ENCODE assay signal across 28 mouse cellular contexts in genomic region chr4:150516201-150516600, GRCm38 (mm10).
A peak's percentile ranks its signal among the peaks of the same experiment; 100 is the strongest.
DNase-seq lines count a peak whose midpoint lies in the region; ATAC-seq and TF ChIP-seq lines count a peak whose summit lies in the region.
"Had no signal": no experiment of that assay in that cellular context is flagged by ENCODE, and none has a peak within 500 bp of the region (broad histone marks: within the 10 kb centered on the region; RNA-seq: fewer than 3 reads in every experiment).

No protein-coding gene starts in this region.

- no peak overlapping the region for H3K4me2 ChIP-seq in heart, embryonic 11.5 days
- 0 out of 2 replicates have a peak overlapping the region, but pooled peaks have one; percentile 20 for H3K4me2 ChIP-seq in liver, embryonic 14.5 days (ENCODE audit: low read depth)
- H3K4me2 ChIP-seq in liver, postnatal 0 days (ENCODE audit: low read depth, low read length) = no peak overlapping the region
- no peak overlapping the region for H3K4me2 ChIP-seq in liver, embryonic 15.5 days
- no peak overlapping the region for H3K4me2 ChIP-seq in forebrain, embryonic 14.5 days (ENCODE audit: low read length)
- H3K4me2 ChIP-seq: embryonic facial prominence, embryonic 12.5 days; forebrain, embryonic 15.5 days; hindbrain, embryonic 12.5 days; limb, embryonic 15.5 days; lung, embryonic 14.5 days; neural tube, embryonic 12.5 days had no signal

- H3K27ac ChIP-seq in heart, embryonic 11.5 days (ENCODE audit: low read depth, low read length) = peak overlapping the region; percentile 83; the same call in 1 of the 2 replicates
- H3K27ac ChIP-seq in liver, embryonic 14.5 days = peak overlapping the region; percentile 96
- H3K27ac ChIP-seq in liver, postnatal 0 days (ENCODE audit: low read depth) = no peak overlapping the region
- H3K27ac ChIP-seq in liver, embryonic 15.5 days (replicated peaks) = peak overlapping the region; percentile 91; the same call in 1 of the 2 replicates
- H3K27ac ChIP-seq in forebrain, embryonic 14.5 days (ENCODE audit: low read depth, low read length) = no peak overlapping the region
- H3K27ac ChIP-seq: embryonic facial prominence, embryonic 12.5 days; hindbrain, postnatal 0 days; limb, embryonic 10.5 days; limb, embryonic 15.5 days; neural tube, embryonic 12.5 days had no signal

- intact Hi-C loops in heart, postnatal 36 days (cut with DNase I) = no loop called here

- no peak overlapping the region for H3K4me3 ChIP-seq in heart, embryonic 11.5 days (ENCODE audit: low read depth, low read length)
- H3K4me3 ChIP-seq in liver, embryonic 14.5 days (ENCODE audit: insufficient read depth in 1 of 2, low read depth in 2 of 2, low read length in 2 of 2) = no peak overlapping the region
- no peak overlapping the region for H3K4me3 ChIP-seq in liver, postnatal 0 days (ENCODE audit: low read depth, low read length)
- no peak overlapping the region for H3K4me3 ChIP-seq in liver, embryonic 15.5 days (replicated peaks)
- no peak overlapping the region for H3K4me3 ChIP-seq in forebrain, embryonic 14.5 days (ENCODE audit: low read depth, low read length)
- H3K4me3 ChIP-seq: embryonic facial prominence, embryonic 12.5 days; forebrain, embryonic 15.5 days; hindbrain, embryonic 12.5 days; limb, embryonic 10.5 days; limb, embryonic 15.5 days; neural tube, embryonic 12.5 days had no signal

- no peak for ATAC-seq in heart, embryonic 11.5 days (replicated peaks; ENCODE audit: insufficient number of reproducible peaks, low FRiP score, low TSS enrichment)
- ATAC-seq in liver, embryonic 14.5 days (ENCODE audit: insufficient read depth) = no peak
- no peak for ATAC-seq in liver, postnatal 0 days
- peak; percentile 41 for ATAC-seq in CD4-positive, CD25-positive, alpha-beta regulatory T cell, adult 4 months
- no peak for ATAC-seq in liver, embryonic 15.5 days (ENCODE audit: insufficient read depth)
- no peak for ATAC-seq in forebrain, embryonic 14.5 days
- ATAC-seq: forebrain, embryonic 15.5 days; hindbrain, postnatal 0 days; midbrain, embryonic 16.5 days had no signal

- H3K9me3 ChIP-seq in heart, embryonic 11.5 days (replicated peaks; ENCODE audit: control insufficient read depth, low read length) = no peaks in the 10 kb centered on the region
- H3K9me3 ChIP-seq in liver, embryonic 14.5 days (ENCODE audit: control insufficient read depth, low read length) = no peaks in the 10 kb centered on the region
- no peaks in the 10 kb centered on the region for H3K9me3 ChIP-seq in liver, postnatal 0 days (ENCODE audit: low read length)
- no peaks in the 10 kb centered on the region for H3K9me3 ChIP-seq in liver, embryonic 15.5 days (replicated peaks)
- H3K9me3 ChIP-seq in forebrain, embryonic 14.5 days (replicated peaks; ENCODE audit: control insufficient read depth, low read length) = no peaks in the 10 kb centered on the region
- H3K9me3 ChIP-seq: embryonic facial prominence, embryonic 12.5 days; forebrain, embryonic 15.5 days; hindbrain, embryonic 12.5 days; limb, embryonic 10.5 days; limb, embryonic 15.5 days; neural tube, embryonic 12.5 days had no signal

- peaks cover 13% of the 10 kb centered on the region for H3K4me1 ChIP-seq in heart, embryonic 11.5 days (ENCODE audit: control insufficient read depth, insufficient read depth, low read length)
- H3K4me1 ChIP-seq in liver, embryonic 14.5 days (replicated peaks; ENCODE audit: control insufficient read depth in 2 of 2, insufficient read depth in 2 of 2, low read length in 1 of 2) = peaks cover 36 to 38% of the 10 kb centered on the region in 2 experiments
- H3K4me1 ChIP-seq in liver, postnatal 0 days (ENCODE audit: insufficient read depth) = peaks cover 14% of the 10 kb centered on the region
- H3K4me1 ChIP-seq in liver, embryonic 15.5 days (replicated peaks) = peaks cover 46% of the 10 kb centered on the region
- H3K4me1 ChIP-seq in forebrain, embryonic 14.5 days (ENCODE audit: control insufficient read depth, insufficient read depth, low read length) = peaks cover 2% of the 10 kb centered on the region; the same call in 1 of the 2 replicates
- H3K4me1 ChIP-seq: limb, embryonic 10.5 days; limb, embryonic 15.5 days; neural tube, embryonic 12.5 days had no signal

- no peak for DNase-seq in heart, postnatal 36 days
- DNase-seq in liver, embryonic 14.5 days (ENCODE audit: low read depth in 3 of 3, low spot score in 3 of 3) = no peak
- DNase-seq in liver, postnatal 0 days = no peak
- no peak for DNase-seq in adipocyte (ENCODE audit: low spot score)
- DNase-seq in forebrain, embryonic 14.5 days (ENCODE audit: low spot score) = no peak
- DNase-seq: adrenal gland, adult 8-10 months; B cell, adult 2 months; cerebellum, adult 8-10 months; cerebellum, postnatal 36 days; gastrocnemius, postnatal 25 days; heart, adult 11 months; kidney, adult 11 months; kidney, postnatal 14 days; layer of hippocampus, postnatal 36 days; lung, embryonic 14.5 days; lung, postnatal 14 days; thymus, postnatal 4 days had no signal

- no peaks in the 10 kb centered on the region for H3K27me3 ChIP-seq in heart, embryonic 11.5 days (ENCODE audit: control insufficient read depth, insufficient read depth, low read length)
- no peaks in the 10 kb centered on the region for H3K27me3 ChIP-seq in liver, embryonic 14.5 days (ENCODE audit: control insufficient read depth, insufficient read depth, low read length)
- no peaks in the 10 kb centered on the region for H3K27me3 ChIP-seq in liver, postnatal 0 days (ENCODE audit: insufficient read depth, low read length)
- H3K27me3 ChIP-seq in liver, embryonic 15.5 days = no peaks in the 10 kb centered on the region
- no peaks in the 10 kb centered on the region for H3K27me3 ChIP-seq in forebrain, embryonic 14.5 days (replicated peaks; ENCODE audit: control insufficient read depth, insufficient read depth, low read length)
- H3K27me3 ChIP-seq: embryonic facial prominence, embryonic 12.5 days; forebrain, embryonic 15.5 days; hindbrain, embryonic 12.5 days; limb, embryonic 15.5 days; neural tube, embryonic 12.5 days had no signal

- no peak overlapping the region for H3K9ac ChIP-seq in heart, embryonic 11.5 days (ENCODE audit: low read depth, low read length)
- H3K9ac ChIP-seq in liver, embryonic 14.5 days (replicated peaks) = peak overlapping the region; percentile 31
- no peak overlapping the region for H3K9ac ChIP-seq in liver, postnatal 0 days (replicated peaks)
- H3K9ac ChIP-seq in liver, embryonic 15.5 days = no peak overlapping the region
- H3K9ac ChIP-seq in forebrain, embryonic 14.5 days (ENCODE audit: low read length) = no peak overlapping the region
- H3K9ac ChIP-seq: embryonic facial prominence, embryonic 12.5 days; forebrain, embryonic 15.5 days; hindbrain, embryonic 12.5 days; limb, embryonic 15.5 days; lung, embryonic 14.5 days; neural tube, embryonic 12.5 days had no signal

- TF ChIP-seq EP300 in liver, embryonic 14.5 days (IDR thresholded peaks at IDR 0.05; ENCODE audit: low read depth) = no peak
- TF ChIP-seq EP300 in liver, postnatal 0 days (IDR thresholded peaks at IDR 0.05; ENCODE audit: low read depth) = no peak

- 36% methylated on average over 2 of the region's 2 CpGs for WGBS in heart, embryonic 11.5 days (ENCODE audit: insufficient replicate concordance)
- 22% methylated on average over 2 of the region's 2 CpGs for WGBS in liver, embryonic 14.5 days (ENCODE audit: insufficient replicate concordance)
- WGBS in liver, postnatal 0 days (ENCODE audit: insufficient replicate concordance) = 21% methylated on average over 2 of the region's 2 CpGs
- 27% methylated on average over 2 of the region's 2 CpGs for WGBS in liver, embryonic 15.5 days (ENCODE audit: insufficient replicate concordance)
- 77% methylated on average over 2 of the region's 2 CpGs for WGBS in forebrain, embryonic 14.5 days

- peaks cover 2% of the 10 kb centered on the region; the same call in 1 of the 2 replicates for H3K36me3 ChIP-seq in heart, embryonic 11.5 days (ENCODE audit: control insufficient read depth, insufficient read depth, low read length)
- no peaks in the 10 kb centered on the region for H3K36me3 ChIP-seq in liver, embryonic 14.5 days (replicated peaks; ENCODE audit: control insufficient read depth, insufficient read depth, low read depth)
- no peaks in the 10 kb centered on the region for H3K36me3 ChIP-seq in liver, postnatal 0 days (replicated peaks; ENCODE audit: insufficient read depth, low read length)
- H3K36me3 ChIP-seq in liver, embryonic 15.5 days (replicated peaks) = 0 out of 2 replicates have a peak, but pooled peaks cover 5% of the 10 kb centered on the region
- peaks cover 11% of the 10 kb centered on the region for H3K36me3 ChIP-seq in forebrain, embryonic 14.5 days (ENCODE audit: control insufficient read depth, insufficient read depth, low read length)

- no peak for TF ChIP-seq CTCF in liver, embryonic 14.5 days (IDR thresholded peaks at IDR 0.05; ENCODE audit: low read depth)
- TF ChIP-seq CTCF in liver, postnatal 0 days (IDR thresholded peaks at IDR 0.05; ENCODE audit: low read depth) = no peak

Comparison
In these comparisons a context has a peak if more than half of its experiments do, and no peak if none do; other contexts are left out.
1. H3K27ac ChIP-seq: peak in heart, embryonic 11.5 days (single experiment), liver, embryonic 14.5 days (single experiment) and liver, embryonic 15.5 days (single experiment); none in liver, postnatal 0 days (single experiment) and forebrain, embryonic 14.5 days (single experiment).